Comparison of ENCODE assay signal across 8 mouse cellular contexts in genomic region chr7:73371587-73372321, GRCm38 (mm10). TPM values are rescaled to one million over a fixed set of nuclear protein-coding genes. Genes with fewer than 3 reads are reported as not detected.
A peak's percentile ranks its signal among the peaks of the same experiment; 100 is the strongest.
DNase-seq lines count a peak whose midpoint lies in the region; ATAC-seq and TF ChIP-seq lines count a peak whose summit lies in the region.

No protein-coding gene starts in this region.

- no peak for DNase-seq in left cerebral cortex, adult 2 months (ENCODE audit: extremely low spot score in 1 of 2, low spot score in 2 of 2)
- no peak for DNase-seq in left cerebral cortex, postnatal 10 days (ENCODE audit: extremely low spot score in 1 of 2, low spot score in 2 of 2)
- DNase-seq in forebrain, embryonic 14.5 days (ENCODE audit: low spot score): no peak
- DNase-seq in cerebellum, adult 8-10 months: no peak
- no peak for DNase-seq in layer of hippocampus, adult 11-12 months (ENCODE audit: low spot score)
- no peak for DNase-seq in cerebellum, adult 11 months

- TF ChIP-seq CTCF in left cerebral cortex, adult 2 months (IDR thresholded peaks at IDR 0.05): no peak
- TF ChIP-seq CTCF in intestine, postnatal 0 days (IDR thresholded peaks at IDR 0.05; ENCODE audit: low read depth): no peak
- no peak for TF ChIP-seq CTCF in small intestine, adult 2 months (IDR thresholded peaks at IDR 0.05; ENCODE audit: extremely low read depth, insufficient read length, insufficient replicate concordance, low read depth, low read length)

- peak overlapping the region; percentile 39 for H3K4me3 ChIP-seq in left cerebral cortex, adult 2 months
- H3K4me3 ChIP-seq in forebrain, embryonic 14.5 days (ENCODE audit: low read depth, low read length): no peak overlapping the region
- peak overlapping the region; percentile 38 for H3K4me3 ChIP-seq in intestine, postnatal 0 days (ENCODE audit: low read depth, low read length)
- H3K4me3 ChIP-seq in small intestine, adult 2 months (ENCODE audit: low read depth, low read length): peak overlapping the region; percentile 57; the same call in 1 of the 2 replicates

- no peak overlapping the region for H3K9ac ChIP-seq in forebrain, embryonic 14.5 days (ENCODE audit: low read length)
- H3K9ac ChIP-seq in intestine, postnatal 0 days (ENCODE audit: low read depth, low read length): no peak overlapping the region

- no peak for TF ChIP-seq POLR2A in small intestine, adult 2 months (IDR thresholded peaks at IDR 0.05; ENCODE audit: low read depth, low read length)

- no peak overlapping the region for H3K27ac ChIP-seq in left cerebral cortex, adult 2 months
- H3K27ac ChIP-seq in forebrain, embryonic 14.5 days (ENCODE audit: low read depth, low read length): no peak overlapping the region
- H3K27ac ChIP-seq in intestine, postnatal 0 days (ENCODE audit: low read depth, low read length): no peak overlapping the region; the same call in 1 of the 2 replicates
- no peak overlapping the region for H3K27ac ChIP-seq in small intestine, adult 2 months (ENCODE audit: insufficient read depth, low read depth, low read length)

- H3K9me3 ChIP-seq in forebrain, embryonic 14.5 days (replicated peaks; ENCODE audit: control insufficient read depth, low read length): no peaks in the 10 kb centered on the region
- H3K9me3 ChIP-seq in intestine, postnatal 0 days (ENCODE audit: control insufficient read depth): no peaks in the 10 kb centered on the region

- H3K36me3 ChIP-seq in forebrain, embryonic 14.5 days (ENCODE audit: control insufficient read depth, insufficient read depth, low read length): no peaks in the 10 kb centered on the region
- H3K36me3 ChIP-seq in intestine, postnatal 0 days (ENCODE audit: control insufficient read depth, insufficient read depth): no peaks in the 10 kb centered on the region
- H3K36me3 ChIP-seq in small intestine, adult 2 months (ENCODE audit: control insufficient read depth, insufficient read depth, low read length): no peaks in the 10 kb centered on the region

- ATAC-seq in forebrain, embryonic 14.5 days: no peak
- ATAC-seq in intestine, postnatal 0 days: no peak; the same call in 1 of the 2 replicates

- intact Hi-C loops in left cerebral cortex, adult 2 months (cut with DNase I): loop anchor here (2.0 to 10.0 kb wide), 2 partner anchors 45 to 597 kb away; no protein-coding TSS in a partner anchor
- intact Hi-C loops in left cerebral cortex, postnatal 10 days (cut with DNase I): loop anchor here (5.0 kb wide), 1 partner anchor 44 kb away; no protein-coding TSS in a partner anchor

- H3K27me3 ChIP-seq in forebrain, embryonic 14.5 days (replicated peaks; ENCODE audit: control insufficient read depth, insufficient read depth, low read length): no peaks in the 10 kb centered on the region
- peaks cover 20% of the 10 kb centered on the region for H3K27me3 ChIP-seq in intestine, postnatal 0 days (replicated peaks; ENCODE audit: control insufficient read depth, insufficient read depth, low read length)
- peaks cover 13% of the 10 kb centered on the region for H3K27me3 ChIP-seq in small intestine, adult 2 months (ENCODE audit: control insufficient read depth, insufficient read depth, low read length)

- peak overlapping the region; percentile 55 for H3K4me2 ChIP-seq in forebrain, embryonic 14.5 days (ENCODE audit: low read length)
- H3K4me2 ChIP-seq in intestine, postnatal 0 days (replicated peaks; ENCODE audit: low read depth): peak overlapping the region; percentile 62

- 59% methylated on average over 10 of the region's 10 CpGs for WGBS in forebrain, embryonic 14.5 days
- 60% methylated on average over 10 of the region's 10 CpGs for WGBS in intestine, postnatal 0 days
- 46% methylated on average over 10 of the region's 10 CpGs for WGBS in small intestine, adult 2 months

- H3K4me1 ChIP-seq in forebrain, embryonic 14.5 days (ENCODE audit: control insufficient read depth, insufficient read depth, low read length): peaks cover 13% of the 10 kb centered on the region; the same call in 1 of the 2 replicates
- 0 out of 2 replicates have a peak, but pooled peaks cover 5% of the 10 kb centered on the region for H3K4me1 ChIP-seq in intestine, postnatal 0 days (replicated peaks; ENCODE audit: control insufficient read depth, insufficient read depth, low read length)
- H3K4me1 ChIP-seq in small intestine, adult 2 months (ENCODE audit: control insufficient read depth, insufficient read depth, insufficient read length, low read length): peaks cover 8% of the 10 kb centered on the region

RNA-seq across cellular contexts. Expression of gene Rgma, which starts 3.6 kb away (rescaled TPM):
- 10 to 100 TPM; 52.3 to 54.6 TPM for total RNA-seq in left cerebral cortex, adult 2 months (2021)
- total RNA-seq in left cerebral cortex, postnatal 10 days (2021): 100 to 1,000 TPM; 151 to 153 TPM
- polyA plus RNA-seq in forebrain, embryonic 14.5 days (2014; fragmentation: Nextera tagmentation; extraction: Ambion mirVana): 20.6 and 23.6 TPM in 2 replicates
- 4.9 and 6.0 TPM in 2 replicates for polyA plus RNA-seq in intestine, postnatal 0 days (2015; fragmentation: Nextera tagmentation; extraction: Ambion mirVana)
- polyA plus RNA-seq in small intestine, adult 2 months (2012; rRNA removed): 10.8 and 11.1 TPM in 2 replicates
